Mouse (Mus musculus): ENCODE data around the gene Arrb2. TPM values are rescaled to one million over a fixed set of nuclear protein-coding genes. Genes with fewer than 3 reads are reported as not detected.

Gene Arrb2
- polyA plus RNA-seq, 1 experiment from 2014 or later: 19.0 TPM

DNA sequence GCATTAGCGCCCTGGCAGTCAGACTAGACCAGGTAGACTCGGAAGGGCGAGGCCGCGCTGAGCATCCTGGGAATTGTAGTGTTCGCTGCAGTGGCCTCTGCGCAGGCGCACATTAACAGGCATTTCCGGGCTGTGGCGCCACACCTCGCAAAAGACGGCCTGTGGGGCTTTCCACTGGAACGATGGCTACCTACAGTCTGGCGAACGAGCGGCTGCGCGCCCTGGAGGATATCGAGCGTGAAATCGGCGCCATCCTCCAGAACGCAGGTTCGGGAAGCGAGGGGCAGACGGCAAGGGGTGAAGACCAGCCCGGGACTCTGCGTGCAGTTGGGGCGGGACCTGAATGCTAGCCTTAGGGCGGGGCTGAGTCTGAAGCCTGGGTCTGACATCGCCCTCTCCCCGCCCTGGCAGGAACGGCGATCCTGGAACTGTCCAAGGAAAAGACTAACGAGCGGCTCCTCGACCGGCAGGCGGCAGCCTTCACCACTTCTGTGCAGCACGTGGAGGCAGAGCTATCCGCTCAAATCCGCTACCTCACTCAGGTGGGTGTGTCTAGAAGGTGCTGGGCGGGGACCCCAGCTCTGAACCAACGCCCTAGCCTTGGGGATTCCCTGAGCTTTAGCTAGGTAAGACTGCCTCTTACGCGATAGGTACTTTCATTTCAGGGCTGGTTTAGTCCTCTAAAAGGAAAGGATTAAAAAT is 19.5 kb downstream of the Arrb2 start, which contains the start of gene Med11:
Gene Med11, plus strand, starts transcription at position 123 of the 702 bp plus-strand sequence.
- Histone ChIP-seq H3K27me3 (replicated peaks; ENCODE audit: control insufficient read depth, insufficient read depth, low read length) (no peaks in the 10 kb centered on the region), H3K9ac (ENCODE audit: low read depth, low read length) (peak within 1 kb of the TSS; percentile 83), H3K4me1 (ENCODE audit: control insufficient read depth, insufficient read depth, low read length) (peaks cover 12% of the 10 kb centered on the region; the same call in 1 of the 2 replicates), H3K4me3 (ENCODE audit: low read depth, low read length) (peak within 1 kb of the TSS; percentile 66), H3K36me3 (ENCODE audit: control insufficient read depth, insufficient read depth, low read length) (0 out of 2 replicates have a peak, but pooled peaks cover 9% of the 10 kb centered on the region), H3K27ac (replicated peaks; ENCODE audit: low read depth, low read length) (peak within 1 kb of the TSS; percentile 95), H3K9me3 (ENCODE audit: control insufficient read depth, low read length) (no peaks in the 10 kb centered on the region), H3K4me2 (ENCODE audit: low read depth, low read length) (peak within 1 kb of the TSS; percentile 63)
- under 1% methylated on average over 42 of the region's 46 CpGs for WGBS
- DNase-seq (ENCODE audit: low spot score) (peak; percentile 99), ATAC-seq (ENCODE audit: low read depth) (peak; percentile 98)

GRCm38 (mm10) chr11:70453261-70454044 is 21.0 kb downstream of the Arrb2 start:
- Histone ChIP-seq H3K4me2 (ENCODE audit: low read depth, low read length) (peak overlapping the region; percentile 63; the same call in 1 of the 2 replicates), H3K9ac (ENCODE audit: low read depth, low read length) (no peak overlapping the region), H3K4me3 (ENCODE audit: low read depth, low read length) (no peak overlapping the region), H3K4me1 (ENCODE audit: control insufficient read depth, insufficient read depth, low read length) (peaks cover 12% of the 10 kb centered on the region; the same call in 1 of the 2 replicates), H3K27me3 (replicated peaks; ENCODE audit: control insufficient read depth, insufficient read depth, low read length) (peaks cover 1% of the 10 kb centered on the region), H3K36me3 (ENCODE audit: control insufficient read depth, insufficient read depth, low read length) (0 out of 2 replicates have a peak, but pooled peaks cover 9% of the 10 kb centered on the region), H3K9me3 (ENCODE audit: control insufficient read depth, low read length) (no peaks in the 10 kb centered on the region), H3K27ac (replicated peaks; ENCODE audit: low read depth, low read length) (no peak overlapping the region)
- WGBS: 86% methylated on average over 9 of the region's 9 CpGs
- ATAC-seq (ENCODE audit: low read depth) (no peak), DNase-seq (ENCODE audit: low spot score) (no peak)

- no peak for ATAC-seq (ENCODE audit: low read depth)
- H3K36me3 ChIP-seq (ENCODE audit: control insufficient read depth, insufficient read depth, low read length): no peaks in the 10 kb centered on the region
- H3K27me3 ChIP-seq (replicated peaks; ENCODE audit: control insufficient read depth, insufficient read depth, low read length): peaks cover 25% of the 10 kb centered on the region
- peak within 1 kb of the TSS; percentile 95 for H3K4me2 ChIP-seq (ENCODE audit: low read depth, low read length)
- no peaks in the 10 kb centered on the region for H3K4me1 ChIP-seq (ENCODE audit: control insufficient read depth, insufficient read depth, low read length)
- 0 out of 2 replicates have a peak, but pooled peaks cover 3% of the 10 kb centered on the region for H3K9me3 ChIP-seq (ENCODE audit: control insufficient read depth, low read length)
- no peak for DNase-seq (ENCODE audit: low spot score)
- H3K9ac ChIP-seq (ENCODE audit: low read depth, low read length): peak within 1 kb of the TSS; percentile 65
- H3K4me3 ChIP-seq (ENCODE audit: low read depth, low read length): peak within 1 kb of the TSS; percentile 57
- WGBS: 19% methylated on average over 29 of the region's 32 CpGs
- no peak within 1 kb of the TSS for H3K27ac ChIP-seq (replicated peaks; ENCODE audit: low read depth, low read length)
Measured at GRCm38 (mm10) chr11:70458688-70459600, 26.5 kb downstream of the Arrb2 start, which contains the start of gene Zmynd15. Zmynd15 (plus strand) TSS chr11:70459433.

GRCm38 (mm10) chr11:70459601-70460101 is 27.2 kb downstream of the Arrb2 start, which contains the start of gene Cxcl16:
Cxcl16 (minus strand) TSS chr11:70459984.
- H3K36me3 ChIP-seq (ENCODE audit: control insufficient read depth, insufficient read depth, low read length): no peaks in the 10 kb centered on the region
- ATAC-seq (ENCODE audit: low read depth): 0 out of 2 replicates have a peak, but pooled peaks have one; percentile 34
- H3K9me3 ChIP-seq (ENCODE audit: control insufficient read depth, low read length): 0 out of 2 replicates have a peak, but pooled peaks cover 3% of the 10 kb centered on the region
- 3% methylated on average over 29 of the region's 30 CpGs for WGBS
- H3K27ac ChIP-seq (replicated peaks; ENCODE audit: low read depth, low read length): no peak within 1 kb of the TSS
- H3K4me2 ChIP-seq (ENCODE audit: low read depth, low read length): peak within 1 kb of the TSS; percentile 95
- peak within 1 kb of the TSS; percentile 57 for H3K4me3 ChIP-seq (ENCODE audit: low read depth, low read length)
- peaks cover 32% of the 10 kb centered on the region for H3K27me3 ChIP-seq (replicated peaks; ENCODE audit: control insufficient read depth, insufficient read depth, low read length)
- peak within 1 kb of the TSS; percentile 65 for H3K9ac ChIP-seq (ENCODE audit: low read depth, low read length)
- peak; percentile 28 for DNase-seq (ENCODE audit: low spot score)
- no peaks in the 10 kb centered on the region for H3K4me1 ChIP-seq (ENCODE audit: control insufficient read depth, insufficient read depth, low read length)

- H3K36me3 ChIP-seq (ENCODE audit: control insufficient read depth, insufficient read depth, low read length): no peaks in the 10 kb centered on the region
- H3K9ac ChIP-seq (ENCODE audit: low read depth, low read length): no peak overlapping the region
- ATAC-seq (ENCODE audit: low read depth) (no peak), DNase-seq (ENCODE audit: low spot score) (no peak)
- H3K27me3 ChIP-seq (replicated peaks; ENCODE audit: control insufficient read depth, insufficient read depth, low read length): peaks cover 40% of the 10 kb centered on the region
- no peak overlapping the region for H3K4me3 ChIP-seq (ENCODE audit: low read depth, low read length)
- peaks cover 11% of the 10 kb centered on the region for H3K4me1 ChIP-seq (ENCODE audit: control insufficient read depth, insufficient read depth, low read length)
- WGBS: 84% methylated on average over 4 of the region's 5 CpGs
- no peak overlapping the region for H3K4me2 ChIP-seq (ENCODE audit: low read depth, low read length)
- H3K27ac ChIP-seq (replicated peaks; ENCODE audit: low read depth, low read length): no peak overlapping the region
- 0 out of 2 replicates have a peak, but pooled peaks cover 3% of the 10 kb centered on the region for H3K9me3 ChIP-seq (ENCODE audit: control insufficient read depth, low read length)
Measured at GRCm38 (mm10) chr11:70463970-70464369, 31.5 kb downstream of the Arrb2 start.

GRCm38 (mm10) chr11:70465211-70465610 is 32.8 kb downstream of the Arrb2 start:
- H3K27me3 ChIP-seq (replicated peaks; ENCODE audit: control insufficient read depth, insufficient read depth, low read length): peaks cover 34% of the 10 kb centered on the region
- H3K36me3 ChIP-seq (ENCODE audit: control insufficient read depth, insufficient read depth, low read length): no peaks in the 10 kb centered on the region
- no peak overlapping the region for H3K27ac ChIP-seq (replicated peaks; ENCODE audit: low read depth, low read length)
- H3K4me1 ChIP-seq (ENCODE audit: control insufficient read depth, insufficient read depth, low read length): peaks cover 11% of the 10 kb centered on the region
- 23% methylated on average over 16 of the region's 16 CpGs for WGBS
- peak overlapping the region; percentile 61 for H3K4me2 ChIP-seq (ENCODE audit: low read depth, low read length)
- H3K4me3 ChIP-seq (ENCODE audit: low read depth, low read length): peak overlapping the region; percentile 33; the same call in 1 of the 2 replicates
- no peak for ATAC-seq (ENCODE audit: low read depth)
- no peak for DNase-seq (ENCODE audit: low spot score)
- 0 out of 2 replicates have a peak, but pooled peaks cover 3% of the 10 kb centered on the region for H3K9me3 ChIP-seq (ENCODE audit: control insufficient read depth, low read length)
- H3K9ac ChIP-seq (ENCODE audit: low read depth, low read length): peak overlapping the region; percentile 54; the same call in 1 of the 2 replicates

DNA sequence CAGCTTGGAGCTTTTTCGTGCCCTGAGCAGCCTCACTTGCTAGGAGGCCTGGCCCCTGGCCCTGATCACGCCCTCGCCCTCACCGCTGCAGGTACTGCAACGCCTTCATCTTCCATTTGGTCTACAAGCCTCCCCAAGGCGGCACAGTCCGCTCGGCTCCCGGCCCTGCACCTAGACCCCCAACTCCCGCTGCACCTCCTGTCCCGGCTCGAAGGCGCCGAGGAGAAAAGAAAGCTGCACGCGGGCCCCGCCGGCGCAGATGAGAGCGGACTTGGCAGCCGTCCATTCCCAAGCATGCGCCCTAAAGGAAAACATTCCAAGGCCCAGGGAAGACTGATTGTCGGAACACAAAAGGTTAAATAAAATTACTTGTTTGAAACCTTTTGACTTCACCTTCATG is 33.4 kb downstream of the Arrb2 start:
- 0 out of 2 replicates have a peak, but pooled peaks cover 3% of the 10 kb centered on the region for H3K9me3 ChIP-seq (ENCODE audit: control insufficient read depth, low read length)
- H3K4me3 ChIP-seq (ENCODE audit: low read depth, low read length): peak overlapping the region; percentile 33
- peak; percentile 48 for DNase-seq (ENCODE audit: low spot score)
- peaks cover 28% of the 10 kb centered on the region for H3K27me3 ChIP-seq (replicated peaks; ENCODE audit: control insufficient read depth, insufficient read depth, low read length)
- H3K36me3 ChIP-seq (ENCODE audit: control insufficient read depth, insufficient read depth, low read length): no peaks in the 10 kb centered on the region
- WGBS: 9% methylated on average over 23 of the region's 23 CpGs
- peak overlapping the region; percentile 61 for H3K4me2 ChIP-seq (ENCODE audit: low read depth, low read length)
- H3K4me1 ChIP-seq (ENCODE audit: control insufficient read depth, insufficient read depth, low read length): peaks cover 11% of the 10 kb centered on the region
- peak overlapping the region; percentile 54 for H3K9ac ChIP-seq (ENCODE audit: low read depth, low read length)
- no peak overlapping the region for H3K27ac ChIP-seq (replicated peaks; ENCODE audit: low read depth, low read length)
- ATAC-seq (ENCODE audit: low read depth): no peak

Data from embryonic facial prominence, embryonic 14.5 days (tissue).